Mouse (Mus musculus) splenic B cell, adult 2 months (primary cell): ENCODE measurements around the gene Rpgrip1l.

Experiments used
- DNase-seq: peaks from one replicate; pipeline ENCODE4 v3.0.0-alpha.2; 2011; ENCODE audit warnings: low read depth, low spot score
- H3K27me3 ChIP-seq: 2 replicates; pipeline ENCODE4 v1.6.1; 2012; ENCODE audit warnings: mild to moderate bottlenecking, low read length, moderate library complexity, mixed read lengths; ENCODE audit not compliant: control insufficient read depth, poor library complexity, insufficient read depth, severe bottlenecking
- H3K36me3 ChIP-seq: 2 replicates; pipeline ENCODE4 v1.6.1; 2012; ENCODE audit warnings: mild to moderate bottlenecking, low read length, moderate library complexity, mixed read lengths; ENCODE audit not compliant: control insufficient read depth, poor library complexity, insufficient read depth, severe bottlenecking

Rpgrip1l gene

DNA sequence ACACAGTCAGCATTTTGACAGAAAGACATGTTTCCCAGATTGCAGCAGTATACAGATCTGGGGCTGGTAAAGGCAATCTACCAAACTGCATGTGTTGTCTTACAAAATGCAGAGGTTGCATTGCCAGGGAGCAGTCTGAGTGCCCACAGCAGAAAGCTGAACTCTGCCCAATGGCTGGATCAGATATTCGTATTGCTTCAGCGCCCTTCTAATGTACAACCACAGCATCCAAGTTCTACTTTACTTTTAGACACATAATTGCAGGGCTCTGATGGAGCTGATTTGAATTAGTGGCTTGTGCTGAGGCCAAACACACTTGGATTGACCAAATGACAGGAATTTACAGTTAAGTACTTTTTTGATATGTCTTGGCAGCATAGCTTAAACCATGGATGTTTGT is 91.2 kb downstream of the Rpgrip1l start:
- no peaks in the 10 kb centered on the region for H3K27me3 ChIP-seq
- DNase-seq = no peak
- H3K36me3 ChIP-seq = no peaks in the 10 kb centered on the region

DNA sequence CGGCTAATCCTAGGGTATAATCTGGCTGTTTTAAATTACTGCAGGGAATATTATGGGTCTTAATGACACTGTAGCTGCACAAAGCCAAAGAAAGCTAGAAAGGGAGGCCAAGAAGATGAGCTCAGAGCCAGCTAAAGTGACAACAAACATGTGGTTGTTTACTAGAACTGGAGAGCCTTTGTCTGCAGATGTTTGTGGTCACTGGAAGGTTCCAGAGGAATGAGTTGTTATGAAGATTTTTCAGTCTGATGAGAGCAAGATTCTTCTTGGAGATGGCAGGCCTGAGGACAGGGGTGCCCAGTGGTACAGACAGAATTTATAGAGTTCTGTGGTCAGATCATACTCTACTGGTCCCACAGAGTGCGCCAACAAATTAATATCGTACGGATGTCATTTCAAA is 94.8 kb downstream of the Rpgrip1l start:
- Histone ChIP-seq H3K27me3 (no peaks in the 10 kb centered on the region), H3K36me3 (no peaks in the 10 kb centered on the region)
- DNase-seq = no peak

DNA sequence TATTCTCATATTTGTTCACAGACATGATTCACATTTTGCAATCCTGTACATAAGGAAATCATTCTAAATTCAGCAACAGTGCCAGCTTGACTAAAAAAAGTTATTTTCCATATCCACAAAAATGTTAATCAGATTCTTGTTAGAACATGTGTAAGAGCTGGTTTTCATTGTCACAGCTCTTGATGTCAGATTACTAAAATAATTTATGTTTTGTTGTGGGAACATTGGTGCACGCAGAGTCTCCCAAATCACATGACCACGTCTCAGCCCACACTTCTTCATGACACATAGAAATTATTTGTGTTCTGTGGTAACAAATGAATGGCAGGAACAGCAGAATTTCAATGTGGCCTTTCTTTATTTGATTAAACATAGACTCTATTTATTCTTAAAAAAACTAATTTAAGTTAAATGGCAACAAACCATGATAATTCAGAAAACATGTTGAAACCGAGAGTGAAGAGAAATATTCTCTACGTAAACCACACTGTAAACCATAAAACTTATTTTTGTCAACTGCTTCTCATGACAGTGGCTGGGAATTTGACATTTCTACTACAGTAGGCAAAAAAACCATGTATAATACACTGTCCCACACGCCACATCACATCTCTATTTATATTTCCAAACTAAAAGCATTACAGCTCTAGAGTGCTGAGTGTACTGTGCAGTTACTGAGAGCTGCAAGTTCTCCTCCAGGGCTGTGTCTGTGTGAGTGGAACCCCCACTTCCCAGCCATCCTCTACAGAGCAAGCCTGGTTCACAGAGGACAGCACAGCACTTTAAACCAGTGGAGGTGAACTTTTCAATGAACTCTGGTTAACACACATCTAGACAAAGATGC is 95.8 kb downstream of the Rpgrip1l start:
- H3K36me3 ChIP-seq = no peaks in the 10 kb centered on the region
- DNase-seq = no peak
- no peaks in the 10 kb centered on the region for H3K27me3 ChIP-seq

DNA sequence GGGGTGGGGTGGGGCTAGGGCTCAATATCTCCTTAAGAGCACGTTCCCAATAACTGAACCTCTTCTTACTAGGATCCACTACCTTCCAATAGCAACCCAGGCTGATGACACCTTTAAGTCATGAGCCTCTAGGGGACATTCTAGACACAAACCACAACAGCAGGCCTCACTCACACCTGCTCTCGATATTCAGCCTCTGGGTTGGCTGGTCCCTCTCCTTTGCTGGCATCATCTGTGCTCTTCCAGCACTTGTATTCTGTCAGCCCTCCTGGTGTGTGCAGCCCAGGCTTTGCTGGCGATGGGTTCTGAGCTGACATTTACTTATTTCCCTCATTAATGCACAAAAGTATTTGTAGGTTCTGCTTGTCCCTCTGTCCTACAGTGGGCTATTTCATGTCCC is 98.8 kb downstream of the Rpgrip1l start:
- no peaks in the 10 kb centered on the region for H3K27me3 ChIP-seq
- H3K36me3 ChIP-seq = no peaks in the 10 kb centered on the region
- no peak for DNase-seq

DNA sequence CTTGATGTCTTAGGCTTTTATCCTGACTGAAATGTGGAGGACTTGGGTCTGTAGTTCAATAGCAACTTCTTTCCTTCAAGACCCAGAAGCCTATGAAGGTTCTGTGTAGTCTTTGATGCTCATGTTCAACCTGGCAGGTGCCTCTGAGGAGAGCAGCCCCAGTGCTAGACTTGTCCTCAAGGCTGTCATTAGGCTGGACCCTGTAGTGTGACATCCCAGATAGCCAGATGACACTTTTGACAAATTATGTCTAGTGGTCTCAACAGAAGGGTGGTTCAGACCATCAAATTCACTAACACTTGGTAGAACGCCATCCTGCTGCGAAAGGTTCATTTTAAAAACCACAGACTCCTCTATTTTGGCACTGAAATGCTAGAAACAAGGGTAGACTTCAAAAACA is 100.1 kb downstream of the Rpgrip1l start:
- H3K27me3 ChIP-seq = no peaks in the 10 kb centered on the region
- no peak for DNase-seq
- H3K36me3 ChIP-seq = no peaks in the 10 kb centered on the region

DNA sequence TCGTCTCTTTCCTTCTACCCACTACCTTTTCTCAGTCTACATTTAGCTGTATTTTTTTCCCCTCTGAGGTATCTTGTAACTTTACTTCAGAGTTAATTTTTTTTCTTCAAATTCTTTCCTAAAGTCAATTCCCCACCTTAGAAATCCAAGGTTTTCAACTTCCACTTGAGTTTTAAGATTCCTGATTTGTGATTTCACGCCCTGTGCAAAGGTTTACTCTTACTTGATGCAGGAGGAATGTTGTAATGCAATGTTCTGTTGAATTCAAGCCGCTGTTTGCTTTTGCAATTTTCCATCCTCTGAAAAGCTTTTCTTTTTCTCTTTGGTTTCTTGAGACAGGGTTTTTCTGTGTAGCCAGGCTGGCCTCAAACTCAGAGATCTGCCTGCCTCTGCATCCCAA is 103.4 kb downstream of the Rpgrip1l start:
- no peaks in the 10 kb centered on the region for H3K27me3 ChIP-seq
- DNase-seq = no peak
- no peaks in the 10 kb centered on the region for H3K36me3 ChIP-seq

DNA sequence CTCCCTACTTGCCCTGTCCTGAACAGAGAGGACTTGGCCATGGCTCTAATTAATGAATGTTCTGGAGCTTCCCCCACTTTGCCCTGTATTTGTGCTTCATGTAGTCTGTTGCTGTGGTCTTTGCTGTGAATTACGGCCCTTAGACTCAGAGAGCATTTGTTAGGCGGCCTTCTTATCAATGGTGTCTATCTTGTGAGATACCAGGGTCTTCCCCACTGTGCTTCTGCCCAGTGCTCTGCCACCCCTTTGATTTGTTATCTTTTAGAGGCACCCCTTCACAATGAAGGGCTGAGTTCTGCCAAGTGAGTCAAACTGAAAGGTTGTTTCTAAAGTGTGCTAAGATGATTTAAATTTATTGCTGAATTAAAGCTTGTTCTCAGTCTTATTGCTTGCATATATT is 105.4 kb downstream of the Rpgrip1l start:
- no peaks in the 10 kb centered on the region for H3K27me3 ChIP-seq
- no peak for DNase-seq
- H3K36me3 ChIP-seq = no peaks in the 10 kb centered on the region

DNA sequence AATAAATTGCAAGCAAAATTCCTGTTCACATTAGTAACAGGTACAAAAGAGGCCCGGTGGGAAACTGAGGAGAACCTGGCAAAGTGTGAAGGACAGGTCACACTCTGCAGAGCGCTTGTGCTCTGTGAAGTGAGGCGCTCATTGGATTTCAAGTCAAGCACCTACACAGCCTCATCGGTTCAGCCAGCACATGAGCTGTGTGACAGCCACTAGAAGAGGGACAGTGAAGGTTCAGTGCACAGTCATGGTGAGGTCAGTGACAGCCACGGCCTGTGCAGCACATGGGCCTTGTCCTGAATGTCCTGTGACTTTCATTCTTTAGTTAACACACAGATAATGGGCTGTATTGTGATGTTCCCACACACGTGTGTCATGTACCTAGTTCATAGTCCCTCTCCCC is 107.2 kb downstream of the Rpgrip1l start:
- DNase-seq = no peak

DNA sequence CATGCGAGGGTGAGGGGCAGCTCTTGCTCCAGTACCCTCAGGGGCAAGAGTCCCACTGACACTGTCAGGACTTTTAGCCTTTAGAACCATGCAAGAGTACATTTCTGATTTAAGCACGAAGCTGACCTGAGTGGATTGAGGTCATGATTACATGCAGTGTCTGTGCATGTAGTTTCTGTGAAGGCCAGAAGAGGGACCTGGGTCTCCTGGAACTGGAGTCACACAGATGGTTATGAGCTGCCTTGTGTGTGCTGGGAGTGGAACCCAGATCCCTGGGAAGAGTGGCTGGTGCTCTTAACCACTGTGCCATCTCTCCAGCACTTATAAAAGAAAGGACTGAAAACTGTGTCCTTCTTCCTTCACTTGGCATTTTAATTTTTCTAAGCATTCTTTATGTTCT is 111.9 kb downstream of the Rpgrip1l start:
- Histone ChIP-seq H3K36me3 (no peaks in the 10 kb centered on the region), H3K27me3 (no peaks in the 10 kb centered on the region)
- no peak for DNase-seq

More for the DNA sequence above, 107.2 kb downstream of the Rpgrip1l start:
- Histone ChIP-seq H3K36me3 (no peaks in the 10 kb centered on the region), H3K27me3 (no peaks in the 10 kb centered on the region)

DNA sequence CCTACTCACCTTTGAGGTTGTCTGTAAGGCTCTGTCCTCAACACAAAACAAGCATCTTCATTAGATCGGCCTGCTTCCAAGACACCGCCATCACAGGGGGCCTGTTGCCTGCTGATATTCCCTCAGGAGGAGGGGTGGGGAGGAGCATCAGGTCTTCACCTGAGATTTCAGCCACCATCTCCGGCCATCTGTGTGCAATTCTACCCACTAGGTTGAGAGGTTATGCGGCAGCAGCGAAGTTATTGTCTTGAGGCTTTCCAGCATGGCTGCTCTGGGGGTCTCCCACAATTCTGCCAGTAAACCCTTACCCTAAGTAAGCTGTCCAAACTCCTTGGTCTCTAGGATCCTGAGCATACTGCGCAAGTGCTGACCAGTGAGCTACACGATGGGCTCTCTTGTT is 113.2 kb downstream of the Rpgrip1l start, which contains the start of gene Aktip:
Gene Aktip, minus strand, starts transcription at position 101 of the 400 bp plus-strand sequence.
- no peak for DNase-seq
- Histone ChIP-seq H3K36me3 (no peaks in the 10 kb centered on the region), H3K27me3 (no peaks in the 10 kb centered on the region)

DNA sequence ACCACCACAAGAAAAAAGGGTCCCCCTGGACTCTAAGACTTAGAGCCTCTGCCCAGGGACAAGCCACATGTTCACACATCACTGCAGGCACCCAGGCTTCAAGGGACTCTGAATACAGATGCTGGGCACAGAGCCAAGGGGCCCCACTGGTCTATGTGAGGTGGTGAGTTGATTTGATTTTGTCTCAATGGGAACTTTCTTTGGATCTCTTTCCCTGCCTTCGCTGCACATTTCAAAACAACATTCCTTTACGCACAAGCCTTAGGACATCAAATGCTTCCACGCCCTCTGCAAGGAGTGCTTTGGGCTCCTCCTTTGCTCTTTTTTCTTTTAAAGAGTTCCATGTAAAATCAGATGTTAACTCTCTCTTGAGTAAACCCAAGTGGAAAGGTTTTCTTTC is 115.0 kb downstream of the Rpgrip1l start:
- Histone ChIP-seq H3K36me3 (no peaks in the 10 kb centered on the region), H3K27me3 (no peaks in the 10 kb centered on the region)
- no peak for DNase-seq

DNA sequence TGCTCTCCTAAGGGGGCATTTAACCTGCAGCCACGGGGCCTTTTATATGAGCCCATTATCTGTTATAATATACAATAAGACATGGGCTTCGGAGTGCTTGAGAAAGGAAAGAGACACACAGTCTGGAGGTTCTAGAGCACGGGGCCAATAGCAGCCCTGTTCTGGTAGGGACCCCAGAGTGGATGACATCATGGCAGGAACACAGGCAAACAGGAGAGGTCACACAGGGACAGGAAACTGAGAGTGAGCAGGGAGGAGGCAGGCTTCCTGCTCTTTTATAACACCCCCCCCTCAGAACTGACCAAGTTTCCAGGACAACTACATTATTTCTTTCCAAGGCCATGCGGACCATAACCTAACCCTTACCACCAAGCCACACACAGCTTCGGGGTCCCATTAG is 115.8 kb downstream of the Rpgrip1l start:
- Histone ChIP-seq H3K27me3 (no peaks in the 10 kb centered on the region), H3K36me3 (no peaks in the 10 kb centered on the region)
- no peak for DNase-seq

DNA sequence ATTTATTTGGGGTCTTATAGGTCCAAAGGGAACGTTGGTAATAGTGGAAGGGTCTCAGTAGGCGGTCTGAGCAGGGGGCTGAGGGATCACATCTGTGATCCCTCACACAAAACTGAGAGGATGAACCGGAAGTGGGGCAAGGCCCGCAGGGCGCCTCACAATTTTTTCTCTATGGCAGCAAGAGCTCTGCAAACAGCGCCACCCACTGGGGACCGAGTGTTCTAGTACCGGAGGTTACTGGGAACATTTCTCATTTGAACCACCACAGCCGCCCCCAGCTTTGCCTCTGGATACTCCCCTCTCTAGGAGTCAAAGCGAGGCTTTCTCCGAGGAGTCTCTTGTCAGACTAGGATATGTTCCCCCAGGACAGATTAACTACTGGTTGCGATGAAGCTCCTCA is 116.4 kb downstream of the Rpgrip1l start:
- H3K27me3 ChIP-seq = no peaks in the 10 kb centered on the region

DNA sequence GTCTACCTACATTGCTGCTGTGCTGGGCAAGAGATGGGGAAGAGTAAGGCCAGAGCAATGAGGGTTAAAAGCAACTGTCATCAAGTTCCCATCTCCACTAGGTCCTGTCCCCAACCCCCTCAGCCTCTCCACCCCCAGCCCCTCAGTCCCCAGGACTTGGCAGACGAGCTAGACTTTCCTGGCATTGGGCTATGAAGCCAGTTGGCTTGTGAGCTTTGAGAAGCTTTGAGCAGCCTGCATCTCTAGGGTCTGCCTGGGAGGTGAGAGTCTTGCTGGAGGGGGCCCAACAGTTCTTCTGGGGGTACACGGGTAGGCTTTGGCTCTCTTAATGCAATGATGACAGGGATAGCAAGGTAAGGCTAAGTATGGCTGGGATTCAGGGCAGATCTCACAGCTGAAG is 119.0 kb downstream of the Rpgrip1l start:
- Histone ChIP-seq H3K36me3 (no peaks in the 10 kb centered on the region), H3K27me3 (no peaks in the 10 kb centered on the region)
- DNase-seq = no peak

More for the DNA sequence above, 116.4 kb downstream of the Rpgrip1l start:
- H3K36me3 ChIP-seq = no peaks in the 10 kb centered on the region
- DNase-seq = no peak

DNA sequence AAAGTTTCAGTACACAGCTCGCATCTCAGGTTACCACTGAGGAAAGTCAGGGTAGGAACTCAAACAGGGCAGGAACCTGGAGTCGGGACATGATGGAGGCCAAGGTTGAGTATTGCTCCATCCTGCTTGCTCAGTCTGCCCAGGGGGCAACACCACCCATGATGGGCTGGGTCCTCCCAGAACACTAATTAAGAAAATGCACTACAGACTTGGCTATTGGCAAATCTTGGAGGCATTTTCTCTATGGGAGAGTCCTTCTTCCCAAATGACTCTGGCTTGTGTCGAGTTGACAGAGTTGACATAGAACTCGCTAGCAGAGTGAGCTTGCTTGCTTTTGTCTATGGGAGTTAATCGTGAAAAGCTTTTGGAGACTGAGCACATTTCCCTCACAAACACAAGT is 120.1 kb downstream of the Rpgrip1l start:
- no peaks in the 10 kb centered on the region for H3K27me3 ChIP-seq
- H3K36me3 ChIP-seq = no peaks in the 10 kb centered on the region
- no peak for DNase-seq
